Mouse (Mus musculus): ENCODE data around the gene Pheta1.

DNA sequence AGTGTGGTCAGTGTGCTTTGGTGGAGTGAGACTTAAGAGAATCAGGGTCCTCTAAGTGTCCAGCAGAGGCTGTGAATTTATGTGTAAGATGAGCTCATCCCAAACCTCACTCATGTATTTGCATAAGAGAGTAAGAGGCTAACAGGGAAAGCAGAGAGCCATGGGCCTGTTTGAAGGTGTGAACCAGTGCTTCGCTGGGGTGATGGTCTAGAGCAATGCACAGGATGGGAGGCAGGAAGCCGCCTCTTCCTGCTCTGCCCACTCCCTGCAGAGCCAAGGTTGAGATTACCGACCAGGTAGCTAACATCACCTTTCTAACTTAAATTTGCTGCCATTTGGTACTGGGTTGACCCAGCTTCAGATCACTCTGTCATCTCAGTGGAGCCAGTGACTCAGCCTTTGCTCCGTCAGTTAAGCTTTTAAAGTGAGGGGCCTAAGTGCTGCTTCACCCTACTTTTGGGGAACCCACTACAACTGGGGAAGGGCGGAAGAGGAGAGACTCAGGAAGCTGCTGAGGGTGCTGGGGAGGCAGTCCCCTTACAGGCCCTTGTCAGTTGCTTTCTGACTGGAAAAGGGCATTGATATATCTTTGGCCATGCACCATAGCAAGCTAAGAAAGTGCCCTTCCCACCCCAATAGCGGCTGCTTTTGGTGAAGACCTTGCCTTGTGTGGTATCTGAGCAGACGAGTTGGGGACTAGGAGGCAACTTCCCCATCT lies 36.1 kb upstream of the Pheta1 start:
- TF ChIP-seq CTCF (IDR thresholded peaks at IDR 0.05; ENCODE audit: control insufficient read depth, insufficient read depth, low read length) (no peak), POLR2A (IDR thresholded peaks at IDR 0.05; ENCODE audit: borderline replicate concordance, control insufficient read depth, low read depth, low read length) (no peak)

Measured in bone marrow, adult 2 months (tissue).